Mouse (Mus musculus) mesoderm, embryonic 11.5 days (tissue): ENCODE results near the gene Ccdc182.
A peak's percentile ranks its signal among the peaks of the same experiment; 100 is the strongest.

ENCODE experiments used
- DNase-seq: peaks from one replicate; pipeline ENCODE4 v3.0.0-alpha.2; 2012; ENCODE audit warnings: low read depth, low spot score

The Ccdc182 gene

DNA sequence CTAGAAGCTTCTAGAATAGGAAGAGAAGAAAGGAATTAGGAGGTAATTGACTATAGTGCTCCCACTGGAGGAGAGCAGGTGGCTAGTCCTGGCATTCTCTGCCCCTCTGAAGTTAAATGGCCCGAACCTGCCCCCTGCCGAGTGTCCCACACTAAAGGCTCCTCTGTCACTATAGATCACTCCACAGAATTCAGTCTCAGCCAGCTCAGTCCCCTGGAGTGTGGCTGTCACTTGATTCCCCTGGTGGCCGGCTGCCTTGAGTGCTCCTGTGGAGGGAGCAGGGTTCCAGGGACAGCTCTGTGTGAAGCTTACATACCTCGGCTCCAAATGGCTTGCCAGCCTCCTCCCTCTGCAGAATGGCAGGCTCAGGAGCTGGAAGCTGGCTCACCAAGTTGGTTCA is 33.2 kb downstream of the Ccdc182 start:
- peak; percentile 47 for DNase-seq

DNA sequence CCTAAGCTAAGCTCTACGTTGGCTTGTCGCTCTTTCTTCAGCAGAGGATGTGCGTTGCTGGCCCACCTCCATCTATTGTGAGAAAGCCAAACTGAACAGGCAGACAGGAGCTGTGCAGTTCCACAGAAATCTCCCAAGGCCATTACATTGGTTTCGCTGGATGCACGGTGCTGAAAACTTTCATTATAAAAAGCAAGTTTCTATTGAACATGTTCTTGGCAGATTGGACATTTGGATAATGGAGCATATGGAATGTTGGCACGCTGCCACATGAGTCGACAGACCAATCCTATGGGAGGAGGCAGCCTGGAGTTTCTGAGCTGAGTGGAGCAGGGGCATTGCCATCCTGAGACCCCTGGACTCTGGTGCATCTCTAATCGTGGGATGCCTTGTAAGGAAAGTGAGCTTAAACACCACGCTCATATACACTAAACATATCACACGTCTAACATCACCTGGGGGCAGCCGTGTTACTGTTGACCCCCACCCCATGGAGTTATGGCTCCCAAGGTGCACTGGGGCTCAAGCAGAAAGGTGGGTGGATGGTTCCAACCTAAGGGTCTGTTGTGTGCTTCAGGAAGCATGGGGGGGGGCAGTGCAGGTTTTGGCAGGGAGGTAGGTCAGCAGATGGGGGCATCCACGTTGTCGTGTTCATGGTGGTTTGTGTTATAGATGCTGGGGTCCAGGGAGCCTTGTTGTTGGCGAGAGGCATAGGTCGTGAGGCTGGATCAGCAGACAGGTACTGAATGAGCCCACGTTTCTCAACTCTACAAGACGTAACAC is 35.1 kb downstream of the Ccdc182 start:
- no peak for DNase-seq

DNA sequence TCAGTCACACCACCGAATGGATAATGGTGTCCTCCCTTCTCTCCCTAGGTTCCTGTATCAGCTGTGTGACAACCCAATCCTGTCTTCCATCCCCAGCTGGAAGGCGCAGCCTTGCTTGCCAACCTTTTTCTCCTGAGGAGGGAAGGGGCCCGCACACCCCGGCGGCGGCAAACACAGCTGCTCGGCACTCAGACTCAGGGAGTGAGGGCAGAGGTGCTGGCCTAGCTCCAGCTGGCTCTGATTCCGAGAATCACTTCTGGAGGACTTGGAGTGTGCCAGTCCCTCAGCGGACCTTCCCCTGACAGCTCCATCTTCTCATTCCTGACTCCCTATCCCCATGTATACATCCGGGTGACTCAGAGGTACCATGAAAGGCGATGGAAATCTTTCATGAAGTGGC is 36.9 kb downstream of the Ccdc182 start:
- no peak for DNase-seq

DNA sequence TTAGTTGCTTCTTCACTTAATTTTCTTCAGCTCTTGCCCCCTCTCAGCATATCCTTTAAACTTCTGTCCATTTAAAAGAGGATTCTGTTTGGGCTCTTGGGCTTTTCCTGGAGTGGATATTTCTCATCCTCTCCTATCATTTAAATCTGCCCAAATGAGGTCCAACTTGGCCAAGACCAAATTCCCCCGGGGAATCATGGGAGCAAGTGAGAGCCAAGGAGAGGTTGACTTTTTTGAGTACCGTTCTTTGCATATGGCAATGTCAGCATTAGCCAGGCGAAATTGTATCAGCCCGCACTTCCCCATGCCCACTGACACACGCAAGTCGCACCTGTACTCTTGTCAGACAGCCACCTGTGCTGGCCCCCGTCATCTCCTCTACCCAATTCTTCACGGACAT is 37.9 kb downstream of the Ccdc182 start:
- no peak for DNase-seq

DNA sequence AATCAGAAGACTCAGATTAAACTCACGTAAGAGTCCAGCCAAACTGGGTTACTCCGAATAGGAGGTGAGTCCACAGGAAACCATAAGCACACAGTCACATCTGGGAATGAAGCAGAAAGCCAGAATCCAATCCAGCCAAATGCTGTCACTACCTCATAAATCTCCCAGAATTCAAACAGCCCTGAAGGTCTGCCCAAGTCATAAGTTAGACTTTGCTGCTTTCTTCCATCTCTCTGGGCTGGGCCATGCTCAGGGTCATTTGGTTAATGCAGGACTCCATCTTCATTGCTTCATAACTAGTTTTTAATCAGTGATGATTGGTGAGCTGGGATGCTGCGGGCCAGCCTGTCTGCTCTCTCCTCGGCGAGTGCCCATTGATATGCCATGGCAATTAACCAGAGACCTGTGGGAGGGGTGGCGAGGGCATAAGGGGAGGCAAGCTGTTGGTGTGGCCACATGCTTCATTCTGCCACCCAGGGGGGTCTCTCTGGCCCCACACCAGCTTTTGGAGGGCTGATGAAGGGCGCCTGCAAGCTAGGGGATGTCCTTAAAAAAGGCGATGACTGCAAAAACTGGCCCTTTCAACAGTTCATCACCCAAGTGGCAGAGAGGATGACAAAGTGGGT is 38.6 kb downstream of the Ccdc182 start:
- DNase-seq, result peak; percentile 68

DNA sequence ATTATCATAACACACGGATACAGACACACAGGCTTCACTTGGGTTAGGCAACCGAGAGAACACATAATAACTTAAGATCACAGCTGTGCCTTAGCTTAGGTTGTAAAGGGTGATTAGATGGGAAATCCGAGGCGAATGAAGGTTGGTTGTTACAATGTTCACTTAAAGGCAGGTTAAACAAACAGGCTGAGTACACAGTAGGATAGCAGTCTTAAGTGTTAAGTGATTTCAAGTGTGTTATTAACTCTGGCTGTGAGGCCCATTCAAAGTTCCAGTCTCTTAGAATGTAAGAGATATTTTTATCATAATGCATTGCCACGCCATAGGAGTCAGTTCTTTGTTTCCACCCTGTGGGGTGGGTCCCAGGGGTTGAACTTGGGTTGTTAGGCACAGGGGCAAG is 41.0 kb downstream of the Ccdc182 start:
- DNase-seq, result no peak

DNA sequence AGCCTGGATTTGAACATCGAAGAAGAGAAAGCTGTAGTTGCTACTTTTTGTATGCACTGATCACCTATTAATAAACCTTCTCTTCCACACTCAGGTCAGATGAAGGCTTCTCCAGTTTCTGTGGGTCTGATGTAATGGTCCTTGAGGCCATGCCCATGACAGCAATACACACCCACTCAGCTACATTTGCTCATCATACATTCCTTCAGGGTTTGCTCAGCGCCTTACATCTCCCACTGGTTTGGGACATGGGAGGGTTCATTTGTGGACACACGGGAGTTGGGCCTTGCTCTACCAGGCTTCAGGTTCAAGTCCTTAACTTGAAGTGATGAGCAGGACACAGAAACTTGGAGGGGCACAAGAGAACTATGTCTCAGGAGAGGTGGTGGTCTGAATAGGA is 44.1 kb downstream of the Ccdc182 start:
- DNase-seq, result no peak
